Mouse (Mus musculus) skeletal muscle tissue, adult 2 months (tissue): ENCODE measurements around the gene Hoxb7.

Experiments used
- DNase-seq: peaks from one replicate; pipeline ENCODE4 v3.0.0-alpha.2; 2012; ENCODE audit warnings: low read depth, low spot score

Gene Hoxb7

GRCm38 (mm10) chr11:96333241-96334001, 47.0 kb downstream of the Hoxb7 start:
- no peak for DNase-seq

DNA sequence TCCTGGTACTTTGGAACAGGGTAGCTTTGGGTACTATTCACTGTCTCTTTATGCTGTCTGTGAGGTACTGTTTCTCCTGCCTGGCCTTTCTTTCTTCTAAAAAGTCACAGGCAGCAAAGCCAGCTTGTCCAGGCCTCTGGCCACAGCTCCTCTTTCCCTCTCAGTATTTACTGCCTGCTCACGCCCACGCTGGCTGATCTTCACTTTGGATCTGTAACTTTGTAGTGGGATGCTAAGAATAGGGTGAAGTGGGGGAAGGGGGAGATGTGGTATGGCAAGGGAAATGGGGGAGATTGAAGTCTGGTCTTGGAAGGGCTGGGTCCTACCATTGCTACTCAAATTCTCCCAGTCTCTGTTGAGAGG, 47.6 kb downstream of the Hoxb7 start:
- DNase-seq = no peak

- no peak for DNase-seq
Observed at GRCm38 (mm10) chr11:96334998-96335397, 48.6 kb downstream of the Hoxb7 start.

- DNase-seq = no peak
Observed at GRCm38 (mm10) chr11:96336597-96336996, 50.2 kb downstream of the Hoxb7 start.

DNA sequence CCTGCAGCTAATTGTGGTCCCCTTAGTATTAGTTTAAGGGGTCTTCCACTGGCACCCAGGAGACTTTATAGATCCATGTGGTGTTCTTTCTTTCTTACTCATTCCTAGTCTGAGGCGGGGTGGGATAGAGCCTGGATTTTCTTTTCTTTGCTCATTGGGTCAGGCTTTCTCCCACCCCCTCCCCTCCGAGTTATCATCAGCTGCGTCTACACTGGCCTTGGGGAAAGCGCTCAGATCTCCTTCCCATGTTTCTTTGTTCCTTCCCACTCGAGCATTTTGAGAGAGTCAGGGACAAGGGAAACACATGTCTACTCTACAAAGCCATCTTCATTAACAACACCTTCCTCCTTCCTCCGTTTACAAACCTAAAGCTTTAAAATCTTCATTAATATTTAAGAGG, 50.6 kb downstream of the Hoxb7 start:
- no peak for DNase-seq

DNA sequence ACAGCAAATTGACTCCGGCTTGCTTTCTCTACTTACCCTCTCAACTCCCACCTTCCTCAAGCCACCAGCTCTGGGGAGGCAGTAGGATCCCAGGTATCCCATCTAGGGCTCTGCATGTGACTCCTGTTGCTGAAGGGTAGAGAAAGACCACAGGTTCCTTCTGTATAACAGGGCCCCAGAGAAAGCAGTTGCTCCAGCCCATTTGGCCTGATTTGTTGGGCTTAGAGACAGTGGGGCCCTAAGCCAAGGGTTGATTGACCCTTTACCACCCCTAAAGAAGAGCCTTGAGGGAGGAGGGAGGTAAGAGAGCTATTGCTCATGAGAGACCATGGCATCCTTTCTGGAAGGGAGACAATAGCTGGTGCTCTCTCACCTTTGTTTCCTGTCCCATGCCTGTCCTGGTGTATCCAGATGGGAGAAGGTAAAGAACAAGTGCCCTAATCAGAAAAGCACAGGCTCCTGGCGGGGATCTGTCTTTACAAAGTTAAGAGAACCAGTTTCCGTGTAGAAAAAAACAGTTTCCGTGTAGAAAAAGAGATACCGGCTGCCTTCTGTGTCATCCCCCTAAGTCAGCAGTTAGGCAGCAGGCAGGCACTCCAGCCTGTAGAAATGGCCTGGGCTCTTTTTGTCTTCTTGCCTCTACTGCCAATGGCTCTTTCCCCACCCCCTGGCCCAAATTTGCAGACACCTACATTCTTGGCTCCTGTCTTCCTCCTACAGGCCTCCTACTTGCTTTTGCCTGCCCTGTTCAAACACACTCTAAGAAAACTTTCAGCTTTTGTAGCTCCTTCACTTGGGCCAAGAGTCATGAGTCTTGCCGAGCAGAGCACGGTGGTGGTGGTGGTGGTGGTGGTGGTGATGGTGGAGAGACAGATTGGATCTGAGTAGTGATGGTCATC, 52.8 kb downstream of the Hoxb7 start:
- DNase-seq = no peak
